Mouse (Mus musculus) neural tube, embryonic 15.5 days (tissue): ENCODE data around the gene Zcchc9. TPM values are rescaled to one million over a fixed set of nuclear protein-coding genes. Genes with fewer than 3 reads are reported as not detected.
"Not testable (repeated sequence)": the region's sequence is repeated elsewhere in the genome, so short reads cannot be mapped to it uniquely, and the experiment has no call there.

Source experiments
- ATAC-seq: fragments of 200-750 bp; cut with Nextera tagmentation; 2 replicates; pipeline ENCODE4 v1.8.0; 2017; ENCODE audit warnings: mild to moderate bottlenecking, moderate TSS enrichment, moderate library complexity; ENCODE audit not compliant: low FRiP score
- H3K27ac ChIP-seq: fragments of 300-500 bp; sonication (generic); replicated peaks from 2 replicates; pipeline ENCODE4 v1.5.1; 2015; ENCODE audit warnings: mild to moderate bottlenecking, inconsistent platforms
- H3K27me3 ChIP-seq: fragments of 300-500 bp; sonication (generic); replicated peaks from 2 replicates; pipeline ENCODE4 v1.6.1; 2015; ENCODE audit warnings: inconsistent platforms
- H3K36me3 ChIP-seq: fragments of 300-500 bp; sonication (generic); 2 replicates; pipeline ENCODE4 v1.6.1; 2015; ENCODE audit warnings: inconsistent platforms
- H3K4me1 ChIP-seq: fragments of 300-500 bp; sonication (generic); 2 replicates; pipeline ENCODE4 v1.6.1; 2015; ENCODE audit warnings: inconsistent platforms
- H3K4me2 ChIP-seq: fragments of 300-500 bp; sonication (generic); 2 replicates; pipeline ENCODE4 v1.6.1; 2015; ENCODE audit warnings: inconsistent platforms, mild to moderate bottlenecking, moderate library complexity
- H3K4me3 ChIP-seq: fragments of 300-500 bp; sonication (generic); replicated peaks from 2 replicates; pipeline ENCODE4 v1.5.1; 2015; ENCODE audit warnings: mild to moderate bottlenecking, inconsistent platforms
- H3K9ac ChIP-seq: fragments of 300-500 bp; sonication (generic); replicated peaks from 2 replicates; pipeline ENCODE4 v1.6.1; 2015; ENCODE audit warnings: mild to moderate bottlenecking, inconsistent platforms
- H3K9me3 ChIP-seq: fragments of 300-500 bp; sonication (generic); replicated peaks from 2 replicates; pipeline ENCODE4 v1.6.1; 2016; ENCODE audit warnings: inconsistent platforms
- WGBS: fragments of 180-500 bp; shearing (Covaris S2); methylation state at CpG from one replicate; pipeline ENCODE4 v1.1.7; 2015; ENCODE audit warnings: mixed read lengths; 5-methylcytosine and 5-hydroxymethylcytosine counted together
- polyA plus RNA-seq: library from polyadenylated mRNA; unstranded; fragments of >200 nt; fragmentation: Nextera tagmentation; extraction: Ambion mirVana; gene quantifications from 2 replicates; pipeline ENCODE4 v1.2.1, GENCODE M21; 2015

The Zcchc9 gene
- polyA plus RNA-seq, 1 experiment from 2014 or later, result 18.7 TPM

GRCm38 (mm10) chr13:91796003-91796402 is 11.5 kb downstream of the Zcchc9 start:
- 71% methylated on average over 6 of the region's 6 CpGs for WGBS

GRCm38 (mm10) chr13:91795593-91795992 is 11.9 kb downstream of the Zcchc9 start:
- H3K36me3 ChIP-seq, result peaks cover 63% of the 10 kb centered on the region
- WGBS, result 93% methylated on average over 10 of the region's 10 CpGs
- ATAC-seq, result no peak

More at GRCm38 (mm10) chr13:91796003-91796402, 11.5 kb downstream of the Zcchc9 start:
- Histone ChIP-seq H3K27ac (no peak overlapping the region), H3K4me1 (no peaks in the 10 kb centered on the region), H3K4me2 (no peak overlapping the region), H3K9ac (no peak overlapping the region), H3K4me3 (no peak overlapping the region), H3K36me3 (peaks cover 66% of the 10 kb centered on the region), H3K9me3 (no peaks in the 10 kb centered on the region), H3K27me3 (no peaks in the 10 kb centered on the region)
- no peak for ATAC-seq

DNA sequence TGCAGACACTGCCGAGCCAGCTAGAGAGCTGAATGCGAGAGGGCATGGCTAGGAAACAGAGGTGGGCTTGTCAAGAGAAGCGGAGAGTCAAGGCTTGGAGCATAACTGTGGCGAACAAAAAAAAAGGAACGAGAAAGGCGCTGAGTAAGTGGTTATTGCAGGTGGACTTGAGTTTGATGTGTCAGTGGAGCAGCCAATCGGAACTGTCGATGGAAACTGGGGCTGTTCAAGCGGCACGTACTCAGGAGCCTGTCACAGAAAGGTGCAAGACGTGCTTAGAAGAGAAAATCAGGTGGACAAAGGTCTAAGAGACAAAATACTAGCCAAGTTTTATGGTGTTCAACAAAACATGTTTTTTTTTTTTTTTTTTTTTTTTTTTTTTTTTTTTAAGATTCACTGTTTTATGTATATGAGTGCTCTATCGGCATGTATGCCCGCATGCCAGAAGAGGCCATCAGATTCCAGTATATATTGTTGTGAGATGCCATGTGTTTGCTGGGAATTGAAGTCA is 12.5 kb downstream of the Zcchc9 start:
- no peaks in the 10 kb centered on the region for H3K4me1 ChIP-seq
- H3K9ac ChIP-seq, result no peak overlapping the region
- H3K27ac ChIP-seq, result no peak overlapping the region
- peaks cover 58% of the 10 kb centered on the region for H3K36me3 ChIP-seq
- no peaks in the 10 kb centered on the region for H3K27me3 ChIP-seq
- no peaks in the 10 kb centered on the region for H3K9me3 ChIP-seq
- no peak overlapping the region for H3K4me3 ChIP-seq
- no peak for ATAC-seq
- WGBS, result 95% methylated on average over 13 of the region's 13 CpGs
- H3K4me2 ChIP-seq, result no peak overlapping the region

More at GRCm38 (mm10) chr13:91795593-91795992, 11.9 kb downstream of the Zcchc9 start:
- Histone ChIP-seq H3K9ac (no peak overlapping the region), H3K9me3 (no peaks in the 10 kb centered on the region), H3K4me3 (no peak overlapping the region), H3K4me2 (no peak overlapping the region), H3K27ac (no peak overlapping the region), H3K27me3 (no peaks in the 10 kb centered on the region), H3K4me1 (no peaks in the 10 kb centered on the region)

DNA sequence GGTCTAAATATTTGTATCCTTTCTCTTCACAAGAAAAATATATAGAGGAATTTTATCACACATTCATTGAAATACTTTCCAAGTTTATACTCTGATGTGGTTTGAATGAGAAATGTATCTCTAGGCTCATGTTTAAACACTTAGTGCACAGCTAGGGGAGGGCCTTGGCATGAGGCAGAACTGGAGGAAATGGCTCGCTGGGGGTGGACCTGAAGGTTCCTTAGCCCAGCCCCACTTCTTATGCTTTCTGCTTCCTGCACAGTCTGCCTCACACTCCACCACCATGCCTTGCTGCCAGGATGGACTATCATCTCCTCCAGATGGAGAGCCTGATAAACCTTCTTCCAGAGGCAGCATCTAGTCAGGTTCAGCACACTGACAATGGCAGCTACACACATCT is 15.5 kb downstream of the Zcchc9 start:
- WGBS, result 73% methylated on average over 1 of the region's 1 CpGs
- Histone ChIP-seq H3K9me3 (no peaks in the 10 kb centered on the region), H3K27me3 (no peaks in the 10 kb centered on the region), H3K27ac (no peak overlapping the region), H3K4me2 (no peak overlapping the region), H3K4me1 (no peaks in the 10 kb centered on the region), H3K36me3 (peaks cover 30% of the 10 kb centered on the region), H3K9ac (no peak overlapping the region), H3K4me3 (no peak overlapping the region)
- no peak for ATAC-seq

- no peak overlapping the region for H3K9ac ChIP-seq
- no peak for ATAC-seq
- H3K4me2 ChIP-seq, result no peak overlapping the region
- no peaks in the 10 kb centered on the region for H3K9me3 ChIP-seq
- H3K27me3 ChIP-seq, result no peaks in the 10 kb centered on the region
- no peak overlapping the region for H3K4me3 ChIP-seq
- H3K27ac ChIP-seq, result no peak overlapping the region
- no peaks in the 10 kb centered on the region for H3K36me3 ChIP-seq
- H3K4me1 ChIP-seq, result no peaks in the 10 kb centered on the region
Observed at GRCm38 (mm10) chr13:91779892-91780291, 27.6 kb downstream of the Zcchc9 start.

GRCm38 (mm10) chr13:91778092-91778491 is 29.4 kb downstream of the Zcchc9 start:
- WGBS, result 96% methylated on average over 5 of the region's 5 CpGs
- H3K4me2 ChIP-seq, result no peak overlapping the region
- H3K36me3 ChIP-seq, result no peaks in the 10 kb centered on the region
- no peak for ATAC-seq
- H3K4me3 ChIP-seq, result no peak overlapping the region
- H3K9ac ChIP-seq, result no peak overlapping the region
- H3K9me3 ChIP-seq, result no peaks in the 10 kb centered on the region
- H3K27me3 ChIP-seq, result no peaks in the 10 kb centered on the region
- no peak overlapping the region for H3K27ac ChIP-seq
- H3K4me1 ChIP-seq, result no peaks in the 10 kb centered on the region

- Histone ChIP-seq H3K9me3 (no peaks in the 10 kb centered on the region), H3K4me3 (no peak overlapping the region), H3K9ac (no peak overlapping the region), H3K27ac (no peak overlapping the region), H3K4me1 (no peaks in the 10 kb centered on the region), H3K36me3 (no peaks in the 10 kb centered on the region), H3K27me3 (no peaks in the 10 kb centered on the region), H3K4me2 (no peak overlapping the region)
- 81% methylated on average over 9 of the region's 9 CpGs for WGBS
- ATAC-seq, result no peak
Observed at GRCm38 (mm10) chr13:91768683-91769651, 38.5 kb downstream of the Zcchc9 start.

- Histone ChIP-seq H3K4me3 (no peak overlapping the region), H3K27me3 (no peaks in the 10 kb centered on the region), H3K9me3 (no peaks in the 10 kb centered on the region), H3K4me2 (no peak overlapping the region), H3K27ac (no peak overlapping the region), H3K4me1 (no peaks in the 10 kb centered on the region), H3K36me3 (no peaks in the 10 kb centered on the region), H3K9ac (no peak overlapping the region)
- WGBS, result 93% methylated on average over 4 of the region's 4 CpGs
- ATAC-seq, result no peak
Observed at GRCm38 (mm10) chr13:91765627-91766026, 41.9 kb downstream of the Zcchc9 start.

DNA sequence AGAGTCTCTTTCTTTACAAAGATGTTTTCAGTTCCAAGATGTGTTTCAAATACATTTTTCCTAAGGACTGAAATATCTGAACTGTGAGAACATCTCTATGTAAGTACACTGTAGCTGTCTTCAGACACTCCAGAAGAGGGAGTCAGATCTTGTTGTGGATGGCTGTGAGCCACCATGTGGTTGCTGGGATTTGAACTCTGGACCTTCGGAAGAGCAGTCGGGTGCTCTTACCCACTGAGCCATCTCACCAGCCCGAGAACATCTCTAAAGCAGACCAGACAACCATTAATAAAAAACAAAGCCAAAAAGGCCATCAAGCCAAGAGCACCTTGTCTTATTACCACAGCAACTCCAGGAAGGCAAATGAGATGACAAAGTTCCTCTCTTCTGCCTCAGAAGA is 43.9 kb downstream of the Zcchc9 start:
- H3K4me1 ChIP-seq, H3K4me3 ChIP-seq, H3K27ac ChIP-seq, H3K9me3 ChIP-seq, ATAC-seq, H3K36me3 ChIP-seq, H3K4me2 ChIP-seq, H3K27me3 ChIP-seq, H3K9ac ChIP-seq: not testable (repeated sequence)
- WGBS, result 88% methylated on average over 3 of the region's 3 CpGs

GRCm38 (mm10) chr13:91761654-91762445 is 45.7 kb downstream of the Zcchc9 start:
- WGBS, result 94% methylated on average over 6 of the region's 6 CpGs
- no peak overlapping the region for H3K4me2 ChIP-seq
- H3K27ac ChIP-seq, result no peak overlapping the region
- H3K4me1 ChIP-seq, result no peaks in the 10 kb centered on the region
- H3K4me3 ChIP-seq, result no peak overlapping the region
- H3K9ac ChIP-seq, result no peak overlapping the region
- no peaks in the 10 kb centered on the region for H3K27me3 ChIP-seq
- no peaks in the 10 kb centered on the region for H3K9me3 ChIP-seq
- no peaks in the 10 kb centered on the region for H3K36me3 ChIP-seq
- no peak for ATAC-seq

DNA sequence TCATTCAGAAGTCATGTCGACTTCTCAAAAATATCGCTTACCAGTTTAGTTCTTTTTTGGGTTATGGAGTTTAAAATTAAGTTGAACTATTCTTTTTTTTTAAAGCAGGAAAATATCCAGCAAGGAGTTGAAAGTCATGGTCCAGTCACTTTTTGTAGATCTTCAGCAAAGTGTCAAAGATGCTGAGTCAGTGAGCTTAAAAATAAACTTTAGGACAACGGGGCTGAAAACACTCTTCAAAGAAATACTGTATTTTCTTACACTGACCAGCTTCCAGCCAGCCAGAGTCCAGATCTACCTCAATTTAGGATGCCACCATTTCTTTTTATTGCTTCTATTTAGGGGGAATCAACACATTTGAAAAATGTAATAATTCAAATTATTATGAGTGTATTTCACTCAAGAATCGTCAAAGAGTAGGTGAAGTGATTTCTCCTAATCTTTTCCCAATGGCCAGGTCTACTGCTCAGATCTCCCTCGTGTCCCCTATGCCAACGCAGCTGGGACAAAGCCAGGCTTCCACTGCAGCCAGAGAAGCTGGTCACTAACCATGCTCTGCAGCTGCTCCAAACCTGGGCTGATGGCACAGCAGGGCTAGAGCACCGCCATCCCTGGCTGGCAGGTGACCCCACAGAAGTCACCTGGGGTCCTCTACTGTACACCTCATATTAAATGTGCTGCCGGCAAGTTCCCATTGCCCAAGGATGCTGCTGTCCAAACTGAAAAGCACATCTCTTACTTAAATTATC is 47.0 kb downstream of the Zcchc9 start:
- 92% methylated on average over 8 of the region's 8 CpGs for WGBS
- Histone ChIP-seq H3K4me3 (no peak overlapping the region), H3K9ac (no peak overlapping the region)

More for the DNA sequence above, 47.0 kb downstream of the Zcchc9 start:
- no peaks in the 10 kb centered on the region for H3K4me1 ChIP-seq
- no peaks in the 10 kb centered on the region for H3K27me3 ChIP-seq
- H3K36me3 ChIP-seq, result no peaks in the 10 kb centered on the region
- H3K9me3 ChIP-seq, result no peaks in the 10 kb centered on the region
- no peak overlapping the region for H3K4me2 ChIP-seq
- ATAC-seq, result no peak
- no peak overlapping the region for H3K27ac ChIP-seq
